Mouse (Mus musculus) liver, adult 2 months (tissue): ENCODE data around the gene Olfr905. TPM values are rescaled to one million over a fixed set of nuclear protein-coding genes. Genes with fewer than 3 reads are reported as not detected.

Experiments
- DNase-seq: peaks from one replicate; pipeline ENCODE4 v3.0.0-alpha.2; 2011; ENCODE audit warnings: low read depth, low spot score; ENCODE audit errors: extremely low read depth
- H3K27ac ChIP-seq: fragments of 200-500 bp; replicated peaks from 2 replicates; pipeline ENCODE4 v1.5.1; 2012; ENCODE audit warnings: low read depth, mild to moderate bottlenecking, control low read depth, inconsistent platforms, low read length; ENCODE audit not compliant: insufficient read depth
- H3K27me3 ChIP-seq: fragments of 200-500 bp; 2 replicates; pipeline ENCODE4 v1.6.1; 2012; ENCODE audit warnings: mild to moderate bottlenecking, moderate library complexity, low read length, inconsistent platforms; ENCODE audit not compliant: control insufficient read depth, insufficient read depth
- H3K36me3 ChIP-seq: fragments of 200-500 bp; 2 replicates; pipeline ENCODE4 v1.6.1; 2012; ENCODE audit warnings: low read length, inconsistent platforms; ENCODE audit not compliant: control insufficient read depth, insufficient read depth
- H3K4me1 ChIP-seq: fragments of 200-500 bp; 2 replicates; pipeline ENCODE4 v1.6.1; 2011; ENCODE audit warnings: low read length; ENCODE audit not compliant: control insufficient read depth, insufficient read depth
- H3K4me3 ChIP-seq: fragments of 200-500 bp; 2 replicates; pipeline ENCODE4 v1.5.1; 2011; ENCODE audit warnings: low read depth, mild to moderate bottlenecking, control low read depth, low read length, moderate library complexity; ENCODE audit not compliant: insufficient read depth
- H3K79me2 ChIP-seq: fragments of 200-500 bp; 2 replicates; pipeline ENCODE4 v1.6.1; 2012; ENCODE audit warnings: inconsistent platforms, mild to moderate bottlenecking, low read length, moderate library complexity; ENCODE audit not compliant: control insufficient read depth, insufficient read depth
- H3K9ac ChIP-seq: fragments of 200-500 bp; 2 replicates; pipeline ENCODE4 v1.6.1; 2012; ENCODE audit warnings: low read depth, mild to moderate bottlenecking, control low read depth, inconsistent platforms, low read length
- CTCF ChIP-seq: fragments of 200-500 bp; IDR thresholded peaks from 2 replicates; pipeline ENCODE4 v1.5.1; 2011; ENCODE audit warnings: low read depth, low read length, control low read depth
- POLR2A ChIP-seq: fragments of 200-500 bp; IDR thresholded peaks from 2 replicates; pipeline ENCODE4 v1.6.1; 2011; ENCODE audit warnings: low read length, control low read depth; ENCODE audit not compliant: insufficient read depth; ENCODE audit errors: extremely low read depth
- WGBS: fragments of 180-500 bp; shearing (Covaris S2); methylation state at CpG from one replicate; pipeline ENCODE4 v1.1.7; 2018; 5-methylcytosine and 5-hydroxymethylcytosine counted together
- polyA plus RNA-seq: library from polyadenylated mRNA; depleted of rRNA; stranded (reverse); fragments of >200 nt; gene quantifications from 2 replicates; pipeline ENCODE4 v1.2.3, GENCODE M21; 2012; rRNA removed
- total RNA-seq: library from RNA; depleted of rRNA; stranded (reverse); fragments of >200 nt; gene quantifications from 2 replicates; pipeline ENCODE4 v1.2.3, GENCODE M21; 2014; rRNA removed

The Olfr905 gene
- total RNA-seq (not detected in 2 replicates), polyA plus RNA-seq (not detected in 2 replicates)

- TF ChIP-seq POLR2A: no peak
- no peak for TF ChIP-seq CTCF
Observed at GRCm38 (mm10) chr9:38470807-38471206, at the start of gene Olfr905. Gene Olfr905 (plus strand): TSS chr9:38471107.

GRCm38 (mm10) chr9:38423801-38424200, 47.1 kb upstream of the Olfr905 start:
- H3K4me1 ChIP-seq: no peaks in the 10 kb centered on the region
- no peaks in the 10 kb centered on the region for H3K36me3 ChIP-seq
- H3K4me3 ChIP-seq: no peak overlapping the region
- no peak overlapping the region for H3K9ac ChIP-seq
- no peak overlapping the region for H3K27ac ChIP-seq
- H3K79me2 ChIP-seq: no peaks in the 10 kb centered on the region
- no peak for DNase-seq
- no peaks in the 10 kb centered on the region for H3K27me3 ChIP-seq
- no peak for TF ChIP-seq CTCF
- TF ChIP-seq POLR2A: no peak

More at GRCm38 (mm10) chr9:38470807-38471206, at the start of gene Olfr905:
- Histone ChIP-seq H3K27ac (no peak within 1 kb of the TSS), H3K4me1 (no peaks in the 10 kb centered on the region), H3K4me3 (no peak within 1 kb of the TSS), H3K36me3 (no peaks in the 10 kb centered on the region), H3K9ac (no peak within 1 kb of the TSS), H3K79me2 (no peaks in the 10 kb centered on the region), H3K27me3 (no peaks in the 10 kb centered on the region)
- DNase-seq: no peak

- Histone ChIP-seq H3K4me1 (no peaks in the 10 kb centered on the region), H3K27ac (no peak overlapping the region), H3K27me3 (no peaks in the 10 kb centered on the region), H3K9ac (no peak overlapping the region), H3K79me2 (no peaks in the 10 kb centered on the region), H3K36me3 (no peaks in the 10 kb centered on the region), H3K4me3 (no peak overlapping the region)
- no peak for TF ChIP-seq CTCF
- no peak for TF ChIP-seq POLR2A
- WGBS: 23% methylated on average over 1 of the region's 1 CpGs
- no peak for DNase-seq
Observed at GRCm38 (mm10) chr9:38427026-38427425, 43.9 kb upstream of the Olfr905 start.

- no peaks in the 10 kb centered on the region for H3K4me1 ChIP-seq
Observed at GRCm38 (mm10) chr9:38429155-38429554, 41.8 kb upstream of the Olfr905 start, which contains the start of gene Olfr901. Gene Olfr901 (plus strand): TSS chr9:38429455.

GRCm38 (mm10) chr9:38447352-38447751, 23.6 kb upstream of the Olfr905 start, which contains the start of gene Olfr902:
Gene Olfr902 (plus strand): TSS chr9:38447652.
- 88% methylated on average over 5 of the region's 5 CpGs for WGBS
- Histone ChIP-seq H3K4me1 (no peaks in the 10 kb centered on the region), H3K79me2 (no peaks in the 10 kb centered on the region), H3K4me3 (no peak within 1 kb of the TSS), H3K27ac (no peak within 1 kb of the TSS), H3K27me3 (no peaks in the 10 kb centered on the region), H3K36me3 (no peaks in the 10 kb centered on the region), H3K9ac (no peak within 1 kb of the TSS)
- TF ChIP-seq POLR2A (no peak), CTCF (no peak)
- DNase-seq: no peak

More at GRCm38 (mm10) chr9:38429155-38429554, 41.8 kb upstream of the Olfr905 start, which contains the start of gene Olfr901:
- H3K79me2 ChIP-seq: no peaks in the 10 kb centered on the region
- H3K4me3 ChIP-seq: no peak within 1 kb of the TSS
- H3K9ac ChIP-seq: no peak within 1 kb of the TSS
- no peaks in the 10 kb centered on the region for H3K27me3 ChIP-seq
- no peak for TF ChIP-seq POLR2A
- no peak for TF ChIP-seq CTCF
- DNase-seq: no peak
- no peak within 1 kb of the TSS for H3K27ac ChIP-seq
- WGBS: 74% methylated on average over 1 of the region's 1 CpGs
- no peaks in the 10 kb centered on the region for H3K36me3 ChIP-seq

GRCm38 (mm10) chr9:38462844-38463243, 8.1 kb upstream of the Olfr905 start, which contains the start of gene Olfr904:
Gene Olfr904 (plus strand): TSS chr9:38463144.
- no peak for DNase-seq
- no peaks in the 10 kb centered on the region for H3K79me2 ChIP-seq
- no peak within 1 kb of the TSS for H3K9ac ChIP-seq
- no peaks in the 10 kb centered on the region for H3K36me3 ChIP-seq
- no peak for TF ChIP-seq POLR2A
- no peak for TF ChIP-seq CTCF
- no peak within 1 kb of the TSS for H3K27ac ChIP-seq
- no peaks in the 10 kb centered on the region for H3K27me3 ChIP-seq
- H3K4me3 ChIP-seq: no peak within 1 kb of the TSS
- H3K4me1 ChIP-seq: no peaks in the 10 kb centered on the region
